Mouse (Mus musculus): Measurements from ENCODE around the gene Gfod2. TPM values are rescaled to one million over a fixed set of nuclear protein-coding genes. Genes with fewer than 3 reads are reported as not detected.

Gfod2 gene
- polyA plus RNA-seq, 1 experiment from 2014 or later, result 57.1 TPM

DNA sequence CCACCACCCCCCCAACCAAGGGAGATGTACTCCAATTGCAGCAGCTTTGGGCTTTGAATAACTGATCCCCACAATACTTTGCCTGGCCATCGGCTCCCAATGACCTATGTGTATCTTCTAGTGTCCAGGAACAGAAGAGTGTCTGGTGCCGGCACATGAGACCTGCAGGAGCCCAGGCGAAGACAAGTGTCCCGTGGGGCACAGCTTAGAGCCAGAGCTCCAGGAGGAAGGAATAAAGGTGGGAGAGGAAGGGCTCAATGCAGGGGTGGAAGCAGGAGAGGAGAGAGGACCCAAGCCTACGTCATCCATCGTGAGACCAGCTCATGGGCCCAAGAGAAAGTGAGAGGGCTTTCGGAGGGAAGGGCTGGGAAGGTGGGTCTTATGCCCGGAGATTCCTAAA lies 49.8 kb downstream of the Gfod2 start:
- no peak overlapping the region for H3K27ac ChIP-seq
- H3K4me3 ChIP-seq (replicated peaks), result peak overlapping the region; percentile 68; the same call in 1 of the 2 replicates
- no peak overlapping the region for H3K9ac ChIP-seq
- H3K27me3 ChIP-seq, result no peaks in the 10 kb centered on the region
- no peaks in the 10 kb centered on the region for H3K9me3 ChIP-seq
- H3K4me2 ChIP-seq, result no peak overlapping the region
- peaks cover 22% of the 10 kb centered on the region for H3K4me1 ChIP-seq
- ATAC-seq (ENCODE audit: low FRiP score), result no peak
- 96% methylated on average over 8 of the region's 8 CpGs for WGBS
- peaks cover 9% of the 10 kb centered on the region for H3K36me3 ChIP-seq (replicated peaks)

DNA sequence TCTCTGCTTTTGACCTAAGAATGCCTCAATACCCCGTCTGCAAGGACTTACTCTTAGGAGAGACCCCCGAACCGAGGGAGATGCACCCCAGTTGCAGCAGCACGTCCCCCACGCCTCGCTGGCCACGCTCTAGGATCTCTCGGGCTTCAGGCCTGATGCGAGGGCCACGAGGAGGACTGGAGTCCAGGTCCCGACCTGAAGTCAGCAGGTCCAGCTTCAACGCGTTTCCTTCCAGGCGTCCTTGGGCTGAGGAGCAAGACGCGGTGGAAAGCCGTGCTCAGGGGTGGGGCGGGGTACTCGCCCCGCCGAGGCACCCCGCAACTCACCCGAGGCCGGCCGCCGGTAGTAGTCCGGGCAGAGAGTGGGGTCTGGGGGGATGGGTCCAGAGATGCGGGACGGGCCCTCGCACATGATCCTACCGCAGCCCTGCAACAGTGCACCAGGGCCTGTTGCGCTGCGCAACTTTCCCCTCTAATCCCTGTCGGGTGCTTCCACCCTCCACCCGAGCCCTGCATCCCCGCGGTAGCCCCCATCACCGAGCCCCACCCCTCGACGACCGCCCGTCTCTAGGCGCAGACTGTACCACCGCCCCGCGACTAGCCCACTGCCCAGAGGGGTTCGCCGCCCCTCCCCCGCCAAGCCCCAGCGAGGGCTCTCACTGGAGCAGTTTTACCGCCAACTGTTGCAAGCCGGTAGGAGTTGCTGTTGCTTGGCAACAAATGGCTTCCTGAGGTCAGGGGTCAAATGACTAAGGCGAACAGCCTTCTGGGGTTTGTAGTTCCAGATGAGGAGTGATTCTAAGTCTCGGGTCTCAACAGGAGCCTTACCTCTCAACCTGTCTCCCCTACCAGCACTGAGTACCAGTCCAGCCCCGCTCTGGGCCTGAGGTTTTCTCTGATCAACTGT lies 50.7 kb downstream of the Gfod2 start, which contains the start of the genes 4933405L10Rik and Enkd1:
TSS of gene 4933405L10Rik (plus strand) at position 158 of the 906 bp plus-strand sequence.
TSS of gene Enkd1 (minus strand) at position 713 of the 906 bp plus-strand sequence.
- peak within 1 kb of the TSS; percentile 68 for H3K4me3 ChIP-seq (replicated peaks)
- peak within 1 kb of the TSS; percentile 80 for H3K9ac ChIP-seq
- no peaks in the 10 kb centered on the region for H3K9me3 ChIP-seq
- H3K27ac ChIP-seq, result peak within 1 kb of the TSS; percentile 38; the same call in 1 of the 2 replicates
- peak within 1 kb of the TSS; percentile 82 for H3K4me2 ChIP-seq
- no peaks in the 10 kb centered on the region for H3K27me3 ChIP-seq
- peak; percentile 90 for ATAC-seq (ENCODE audit: low FRiP score)
- peaks cover 18% of the 10 kb centered on the region for H3K36me3 ChIP-seq (replicated peaks)
- peaks cover 22% of the 10 kb centered on the region for H3K4me1 ChIP-seq
- WGBS, result under 1% methylated on average over 55 of the region's 55 CpGs

DNA sequence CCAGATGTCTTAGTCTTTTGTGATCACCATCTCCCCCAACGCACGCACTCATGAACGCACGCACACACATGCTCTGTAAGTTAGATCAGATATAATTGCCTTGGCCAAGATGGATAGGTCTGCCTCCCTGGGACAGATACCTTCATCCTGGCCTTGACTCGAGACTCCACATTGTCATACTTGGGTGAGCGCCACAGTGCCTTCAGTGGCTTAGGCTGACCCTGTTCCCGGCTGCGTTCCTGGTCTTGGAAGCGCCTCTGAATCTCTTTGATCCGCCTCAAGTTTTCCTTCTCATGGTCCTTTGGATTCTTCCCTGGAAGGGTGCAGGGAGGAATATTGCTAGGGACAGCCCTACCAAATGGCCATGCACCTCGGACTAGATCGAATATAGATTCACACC lies 52.0 kb downstream of the Gfod2 start:
- no peak for ATAC-seq (ENCODE audit: low FRiP score)

DNA sequence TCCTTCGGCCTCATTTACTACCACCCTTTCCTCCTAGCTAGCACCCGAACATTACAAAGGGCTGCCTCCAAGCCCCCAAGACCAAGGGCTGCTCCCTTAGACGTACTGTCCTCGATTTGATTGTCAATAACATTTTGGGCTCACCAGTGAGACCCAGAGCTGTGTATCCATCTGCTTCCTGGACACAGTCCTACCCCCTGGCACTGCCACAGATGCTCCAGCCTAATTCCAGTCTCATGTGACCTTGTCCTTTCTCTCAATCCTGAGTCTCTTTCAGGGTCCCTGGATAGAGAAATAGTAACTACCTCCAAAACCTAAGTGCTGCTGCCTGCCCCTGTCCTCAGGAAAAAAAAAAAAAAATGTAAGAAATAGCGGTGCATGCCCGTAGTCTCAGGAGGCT lies 53.5 kb downstream of the Gfod2 start:
- ATAC-seq (ENCODE audit: low FRiP score), result no peak

More for the DNA sequence above, 52.0 kb downstream of the Gfod2 start:
- H3K4me2 ChIP-seq, result peak overlapping the region; percentile 82
- 80% methylated on average over 12 of the region's 12 CpGs for WGBS
- peak overlapping the region; percentile 68 for H3K4me3 ChIP-seq (replicated peaks)
- H3K27ac ChIP-seq, result no peak overlapping the region
- peak overlapping the region; percentile 80; the same call in 1 of the 2 replicates for H3K9ac ChIP-seq
- H3K36me3 ChIP-seq (replicated peaks), result peaks cover 22% of the 10 kb centered on the region
- H3K4me1 ChIP-seq, result peaks cover 32% of the 10 kb centered on the region
- H3K9me3 ChIP-seq, result no peaks in the 10 kb centered on the region
- no peaks in the 10 kb centered on the region for H3K27me3 ChIP-seq

DNA sequence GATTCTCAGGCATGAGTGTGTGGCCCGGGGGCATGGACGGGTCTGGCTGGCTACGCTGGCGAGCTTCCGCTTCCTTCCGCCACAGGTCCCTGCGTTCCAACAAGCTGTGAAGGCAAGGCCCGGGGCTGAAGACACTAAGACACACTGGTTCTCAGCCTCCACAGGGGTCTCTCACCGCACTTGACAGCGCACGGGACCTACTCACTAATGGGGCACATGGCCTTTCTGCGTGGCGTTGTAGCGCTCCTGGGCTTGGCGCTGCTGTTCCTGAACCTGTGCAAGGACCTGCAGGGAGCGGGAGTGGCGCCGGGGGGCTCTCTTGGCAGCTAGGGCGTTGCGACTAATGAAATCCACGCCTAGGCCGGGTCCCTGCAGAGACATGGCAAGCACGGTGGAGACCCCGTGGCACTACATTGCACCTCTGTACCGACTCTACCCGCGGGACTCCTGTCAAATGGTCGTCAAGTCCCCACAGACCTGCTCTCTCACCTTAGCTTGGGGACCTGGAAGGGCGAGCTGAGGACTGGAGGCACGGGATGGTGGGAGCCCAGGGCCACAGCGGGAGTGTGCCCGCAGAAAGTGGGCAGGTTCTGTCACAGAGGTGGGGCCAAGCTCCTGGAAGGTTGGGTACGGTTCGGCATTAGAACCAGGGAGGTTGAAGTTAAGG lies 54.2 kb downstream of the Gfod2 start:
- H3K27ac ChIP-seq, result no peak overlapping the region
- no peak overlapping the region for H3K4me2 ChIP-seq
- no peak overlapping the region for H3K4me3 ChIP-seq (replicated peaks)
- no peaks in the 10 kb centered on the region for H3K27me3 ChIP-seq
- H3K36me3 ChIP-seq (replicated peaks), result peaks cover 22% of the 10 kb centered on the region
- no peak overlapping the region for H3K9ac ChIP-seq
- H3K4me1 ChIP-seq, result peaks cover 45% of the 10 kb centered on the region
- H3K9me3 ChIP-seq, result no peaks in the 10 kb centered on the region
- ATAC-seq (ENCODE audit: low FRiP score), result no peak
- 93% methylated on average over 34 of the region's 34 CpGs for WGBS

More for the DNA sequence above, 53.5 kb downstream of the Gfod2 start:
- Histone ChIP-seq H3K4me1 (peaks cover 39% of the 10 kb centered on the region), H3K4me2 (no peak overlapping the region), H3K27ac (no peak overlapping the region), H3K36me3 (replicated peaks) (peaks cover 22% of the 10 kb centered on the region), H3K4me3 (replicated peaks) (no peak overlapping the region), H3K9me3 (no peaks in the 10 kb centered on the region), H3K9ac (no peak overlapping the region), H3K27me3 (no peaks in the 10 kb centered on the region)
- WGBS, result 90% methylated on average over 6 of the region's 6 CpGs

DNA sequence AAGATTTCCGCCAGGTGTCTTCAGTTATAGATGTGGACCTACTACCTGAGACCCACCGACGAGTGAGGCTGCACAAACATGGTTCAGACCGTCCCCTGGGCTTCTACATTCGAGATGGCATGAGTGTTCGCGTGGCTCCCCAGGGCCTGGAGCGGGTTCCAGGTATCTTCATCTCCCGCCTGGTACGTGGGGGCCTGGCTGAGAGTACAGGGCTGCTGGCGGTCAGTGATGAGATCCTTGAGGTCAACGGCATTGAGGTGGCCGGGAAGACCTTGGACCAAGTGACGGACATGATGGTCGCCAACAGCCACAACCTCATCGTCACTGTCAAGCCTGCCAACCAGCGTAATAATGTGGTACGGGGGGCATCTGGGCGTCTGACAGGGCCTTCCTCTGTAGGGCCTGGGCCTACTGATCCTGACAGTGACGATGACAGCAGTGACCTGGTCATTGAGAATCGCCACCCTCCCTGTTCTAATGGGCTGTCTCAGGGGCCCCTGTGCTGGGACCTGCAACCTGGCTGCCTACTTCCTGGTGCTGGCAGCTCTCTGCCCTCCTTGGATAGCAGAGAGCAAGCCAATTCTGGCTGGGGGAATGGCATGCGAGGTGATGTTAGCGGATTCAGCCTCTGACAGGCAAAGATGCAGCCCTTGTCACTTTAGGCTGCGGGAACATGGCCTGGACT lies 55.6 kb downstream of the Gfod2 start:
- peaks cover 41% of the 10 kb centered on the region for H3K4me1 ChIP-seq
- no peak overlapping the region for H3K9ac ChIP-seq
- ATAC-seq (ENCODE audit: low FRiP score), result no peak
- 0 out of 2 replicates have a peak overlapping the region, but pooled peaks have one; percentile 66 for H3K4me3 ChIP-seq (replicated peaks)
- 93% methylated on average over 24 of the region's 24 CpGs for WGBS
- no peaks in the 10 kb centered on the region for H3K9me3 ChIP-seq
- H3K27ac ChIP-seq, result no peak overlapping the region
- peaks cover 32% of the 10 kb centered on the region for H3K36me3 ChIP-seq (replicated peaks)
- 0 out of 2 replicates have a peak overlapping the region, but pooled peaks have one; percentile 95 for H3K4me2 ChIP-seq
- no peaks in the 10 kb centered on the region for H3K27me3 ChIP-seq

DNA sequence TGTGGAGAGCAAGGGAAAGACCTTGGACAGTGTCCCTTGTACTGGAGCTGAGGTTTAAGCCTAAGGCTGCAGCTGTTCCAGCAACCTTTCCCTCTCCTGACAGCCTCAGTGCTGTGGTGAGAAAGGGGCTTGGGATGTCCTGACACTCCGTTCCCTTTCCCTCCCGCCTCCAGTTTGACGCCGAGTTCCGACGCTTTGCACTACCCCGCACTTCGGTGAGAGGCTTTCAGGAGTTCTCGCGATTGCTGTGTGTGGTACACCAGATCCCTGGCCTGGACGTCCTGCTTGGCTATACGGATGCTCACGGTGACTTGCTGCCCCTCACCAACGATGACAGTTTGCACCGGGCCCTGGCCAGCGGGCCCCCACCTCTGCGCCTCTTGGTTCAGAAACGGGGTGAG lies 56.5 kb downstream of the Gfod2 start:
- Histone ChIP-seq H3K9me3 (no peaks in the 10 kb centered on the region), H3K4me2 (peak overlapping the region; percentile 95), H3K36me3 (replicated peaks) (peaks cover 41% of the 10 kb centered on the region), H3K27me3 (no peaks in the 10 kb centered on the region), H3K4me1 (peaks cover 34% of the 10 kb centered on the region), H3K27ac (peak overlapping the region; percentile 90), H3K9ac (peak overlapping the region; percentile 70), H3K4me3 (replicated peaks) (peak overlapping the region; percentile 66)
- WGBS, result 32% methylated on average over 18 of the region's 18 CpGs
- peak; percentile 22 for ATAC-seq (ENCODE audit: low FRiP score)

DNA sequence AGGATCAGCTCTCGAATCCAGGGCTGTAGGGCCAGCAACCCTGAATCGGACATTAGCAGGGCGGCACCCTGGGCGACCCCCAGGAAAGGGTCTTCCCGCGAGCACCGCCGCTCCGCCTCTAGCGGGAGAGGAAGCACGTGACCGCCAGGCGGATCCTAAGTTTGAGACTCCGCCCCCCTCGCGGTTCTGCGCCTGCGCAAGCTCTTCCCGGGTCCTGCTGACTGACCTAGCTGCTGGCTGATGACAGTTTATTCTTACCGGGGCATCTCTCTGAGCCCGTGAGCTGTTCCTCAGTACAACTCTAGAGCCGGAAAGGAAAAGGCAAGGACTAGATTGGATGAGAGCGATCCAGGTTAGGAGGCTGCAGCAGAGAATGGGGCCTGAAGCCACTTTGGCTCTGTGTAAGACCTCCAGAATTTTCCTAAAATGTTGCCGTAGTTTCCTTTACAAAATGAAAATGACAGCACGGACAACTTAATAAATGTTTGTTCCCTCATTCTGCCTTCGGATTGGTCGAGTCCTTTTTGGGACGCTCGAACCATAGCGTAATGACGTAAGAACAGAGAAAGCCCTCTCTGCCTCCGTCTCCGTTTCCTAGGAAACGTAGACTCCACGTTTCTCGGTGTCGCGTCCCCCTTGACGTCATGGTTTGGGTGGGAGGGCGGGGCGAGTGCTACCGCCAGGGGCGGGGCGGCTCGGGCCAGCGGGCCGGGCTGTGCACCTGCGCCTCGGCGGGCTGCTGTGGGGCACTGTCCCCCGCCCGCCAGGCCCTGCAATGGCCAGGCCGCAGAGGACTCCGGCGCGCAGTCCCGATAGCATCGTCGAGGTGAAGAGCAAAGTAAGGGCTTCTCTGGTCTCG lies 57.3 kb downstream of the Gfod2 start, which contains the start of the genes Acd and Pard6a:
TSS of gene Acd (minus strand) at position 137 of the 859 bp plus-strand sequence.
TSS of gene Pard6a (plus strand) at position 183 of the 859 bp plus-strand sequence.
- under 1% methylated on average over 60 of the region's 60 CpGs for WGBS
- Histone ChIP-seq H3K4me1 (peaks cover 26% of the 10 kb centered on the region), H3K9me3 (no peaks in the 10 kb centered on the region), H3K4me2 (peak within 1 kb of the TSS; percentile 95), H3K27ac (peak within 1 kb of the TSS; percentile 90), H3K36me3 (replicated peaks) (peaks cover 49% of the 10 kb centered on the region), H3K9ac (peak within 1 kb of the TSS; percentile 70), H3K27me3 (no peaks in the 10 kb centered on the region), H3K4me3 (replicated peaks) (peak within 1 kb of the TSS; percentile 66)
- peak; percentile 86 for ATAC-seq (ENCODE audit: low FRiP score)

DNA sequence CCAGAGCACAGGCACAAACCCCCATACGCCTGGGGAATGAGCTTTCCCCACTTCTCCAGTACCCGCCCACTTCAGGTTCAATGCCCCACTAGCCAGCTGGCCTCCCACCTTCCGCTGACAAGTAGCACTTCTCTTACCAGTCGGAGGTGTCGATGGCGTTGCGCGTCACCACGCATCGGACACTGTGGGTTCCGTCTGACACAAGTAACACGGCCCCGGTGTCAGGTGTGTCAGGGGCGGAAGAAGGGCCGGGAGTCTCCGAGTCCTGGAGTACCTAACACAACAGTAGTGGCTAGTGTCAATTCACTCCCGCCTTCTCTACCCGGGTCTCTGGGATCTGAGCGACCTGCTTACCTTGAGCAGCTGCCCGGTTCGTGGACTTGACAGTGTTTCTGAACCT lies 57.9 kb downstream of the Gfod2 start:
- ATAC-seq (ENCODE audit: low FRiP score), result peak; percentile 63
- Histone ChIP-seq H3K27ac (peak overlapping the region; percentile 90), H3K4me3 (replicated peaks) (peak overlapping the region; percentile 66), H3K4me2 (peak overlapping the region; percentile 95), H3K27me3 (peaks cover under 1% of the 10 kb centered on the region; the same call in 1 of the 2 replicates), H3K9ac (peak overlapping the region; percentile 70), H3K9me3 (no peaks in the 10 kb centered on the region), H3K36me3 (replicated peaks) (peaks cover 49% of the 10 kb centered on the region), H3K4me1 (peaks cover 24% of the 10 kb centered on the region)
- WGBS, result under 1% methylated on average over 21 of the region's 21 CpGs

DNA sequence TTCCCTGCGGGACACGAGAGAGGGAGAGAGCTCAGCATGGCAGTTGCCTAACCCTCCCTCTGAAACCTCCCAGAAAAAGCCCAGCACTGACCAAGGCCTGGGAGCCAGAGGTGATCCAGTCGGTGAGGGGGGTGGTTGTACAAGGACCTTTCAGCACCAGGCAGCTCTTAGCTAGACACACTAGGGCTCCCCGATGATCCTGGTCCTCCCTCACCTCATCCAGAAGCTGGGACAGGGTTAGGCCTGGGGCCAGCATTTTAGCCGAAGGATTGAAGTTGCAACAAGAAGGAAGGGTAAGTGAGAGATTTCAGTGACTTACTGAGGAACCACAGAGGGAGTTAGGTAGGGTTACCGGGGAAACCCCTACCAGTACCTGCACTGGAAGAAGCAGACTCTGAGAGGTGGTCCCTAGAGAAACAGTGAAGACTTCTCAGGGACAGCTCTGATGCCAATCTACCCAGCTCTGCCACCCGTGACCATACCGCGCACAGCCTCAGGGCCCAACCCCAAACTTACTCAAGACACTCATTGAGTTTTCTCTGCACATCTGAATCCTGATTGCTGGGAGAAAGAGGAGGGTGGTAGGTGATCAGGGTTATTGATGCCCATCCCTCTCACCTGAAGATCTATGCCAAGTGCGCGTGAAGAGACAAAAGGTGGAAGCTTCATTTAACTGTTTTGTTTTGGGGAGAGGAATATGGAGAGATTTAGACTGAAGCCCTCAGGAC lies 58.8 kb downstream of the Gfod2 start:
- Histone ChIP-seq H3K9me3 (no peaks in the 10 kb centered on the region), H3K27ac (no peak overlapping the region), H3K36me3 (replicated peaks) (peaks cover 49% of the 10 kb centered on the region), H3K4me1 (peaks cover 32% of the 10 kb centered on the region), H3K4me2 (peak overlapping the region; percentile 95), H3K9ac (peak overlapping the region; percentile 70), H3K27me3 (peaks cover 9% of the 10 kb centered on the region), H3K4me3 (replicated peaks) (peak overlapping the region; percentile 66)
- no peak for ATAC-seq (ENCODE audit: low FRiP score)
- 88% methylated on average over 11 of the region's 11 CpGs for WGBS
